Mouse (Mus musculus) spleen, postnatal 10 days (tissue): ENCODE data around the gene Nppb.

Experiments used
- DNase-seq, 2 experiments: peaks; one replicate each; pipeline ENCODE4 v3.0.0; 2021 to 2022; ENCODE audit warnings: low spot score in 2 of 2

Gene Nppb

GRCm38 (mm10) chr4:147985205-147986132, at the start of gene Nppb:
Nppb (plus strand) TSS chr4:147985788.
- DNase-seq: peak in 1 of 2 experiments; percentile 48

- no peak for DNase-seq
Observed at GRCm38 (mm10) chr4:147935904-147936303, 49.7 kb upstream of the Nppb start.

- DNase-seq: peak; percentile 53 to 73
Observed at GRCm38 (mm10) chr4:147936331-147936954, 49.1 kb upstream of the Nppb start, which contains the start of gene Plod1. Plod1 (minus strand) TSS chr4:147936767.

- DNase-seq: no peak
Observed at GRCm38 (mm10) chr4:147937021-147937420, 48.6 kb upstream of the Nppb start.

GRCm38 (mm10) chr4:147937486-147937885, 48.1 kb upstream of the Nppb start:
- no peak for DNase-seq

GRCm38 (mm10) chr4:147938148-147939096, 47.2 kb upstream of the Nppb start:
- no peak for DNase-seq

GRCm38 (mm10) chr4:147940111-147940510, 45.5 kb upstream of the Nppb start:
- no peak for DNase-seq

GRCm38 (mm10) chr4:147940576-147941044, 45.0 kb upstream of the Nppb start, which contains the start of gene 2510039O18Rik:
2510039O18Rik (plus strand) TSS chr4:147940895.
- peak; percentile 83 to 93 for DNase-seq

- DNase-seq: peak; percentile 67 to 72
Observed at GRCm38 (mm10) chr4:147941045-147942020, 44.3 kb upstream of the Nppb start.

- DNase-seq: no peak
Observed at GRCm38 (mm10) chr4:147943005-147943404, 42.6 kb upstream of the Nppb start.

- DNase-seq: no peak
Observed at GRCm38 (mm10) chr4:147947511-147947910, 38.1 kb upstream of the Nppb start.

- peak in 1 of 2 experiments; percentile 49 for DNase-seq
Observed at GRCm38 (mm10) chr4:147953590-147953989, 32.0 kb upstream of the Nppb start.

GRCm38 (mm10) chr4:147957141-147957540, 28.4 kb upstream of the Nppb start:
- no peak for DNase-seq

GRCm38 (mm10) chr4:147959881-147960831, 25.4 kb upstream of the Nppb start:
- DNase-seq: peak; percentile 30 to 71

- DNase-seq: no peak
Observed at GRCm38 (mm10) chr4:147962781-147963180, 22.8 kb upstream of the Nppb start.

- no peak for DNase-seq
Observed at GRCm38 (mm10) chr4:147963623-147964022, 22.0 kb upstream of the Nppb start.

GRCm38 (mm10) chr4:147965712-147966111, 19.9 kb upstream of the Nppb start:
- DNase-seq: no peak

- DNase-seq: no peak
Observed at GRCm38 (mm10) chr4:147968816-147969215, 16.8 kb upstream of the Nppb start.

GRCm38 (mm10) chr4:147969337-147969736, 16.3 kb upstream of the Nppb start:
- DNase-seq: no peak
